Mouse (Mus musculus) A20 (cell line): Measurements from ENCODE around the gene Qrfp.

Source experiments
- DNase-seq: peaks from one replicate; pipeline ENCODE4 v3.0.0-alpha.2; 2011; ENCODE audit warnings: low read depth, low spot score

Gene Qrfp

DNA sequence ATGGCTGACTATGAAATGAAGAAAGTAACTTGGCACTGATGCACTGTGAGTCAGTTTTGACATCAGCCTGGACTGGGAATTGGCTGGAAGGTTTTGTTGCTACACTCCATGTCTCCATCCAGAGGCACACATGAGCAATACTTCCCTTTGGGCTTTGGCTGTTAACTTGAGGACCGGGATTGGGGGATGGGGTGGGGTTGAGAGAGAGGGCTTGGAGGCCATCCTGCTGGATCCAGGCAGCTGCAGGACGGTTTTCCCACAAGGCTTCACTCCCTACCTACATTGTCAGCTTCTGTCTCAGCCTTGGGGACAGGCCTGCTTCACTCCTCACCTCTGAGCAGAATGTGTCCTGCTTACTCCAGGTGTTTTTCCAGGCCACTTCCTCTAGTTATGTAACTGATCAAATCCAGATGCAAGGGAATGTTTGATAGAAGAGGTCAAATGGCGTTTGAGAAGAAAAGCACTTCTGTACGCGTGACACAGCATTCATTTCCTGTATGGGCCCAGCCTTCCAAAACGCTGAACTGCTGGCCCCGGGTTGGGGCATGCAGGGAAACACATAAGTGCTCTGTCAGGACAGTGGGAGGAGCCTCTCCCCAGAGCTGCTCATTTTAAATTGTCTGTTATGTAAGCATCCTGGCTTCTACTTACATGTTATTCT, 39.5 kb downstream of the Qrfp start:
- DNase-seq = peak; percentile 16

DNA sequence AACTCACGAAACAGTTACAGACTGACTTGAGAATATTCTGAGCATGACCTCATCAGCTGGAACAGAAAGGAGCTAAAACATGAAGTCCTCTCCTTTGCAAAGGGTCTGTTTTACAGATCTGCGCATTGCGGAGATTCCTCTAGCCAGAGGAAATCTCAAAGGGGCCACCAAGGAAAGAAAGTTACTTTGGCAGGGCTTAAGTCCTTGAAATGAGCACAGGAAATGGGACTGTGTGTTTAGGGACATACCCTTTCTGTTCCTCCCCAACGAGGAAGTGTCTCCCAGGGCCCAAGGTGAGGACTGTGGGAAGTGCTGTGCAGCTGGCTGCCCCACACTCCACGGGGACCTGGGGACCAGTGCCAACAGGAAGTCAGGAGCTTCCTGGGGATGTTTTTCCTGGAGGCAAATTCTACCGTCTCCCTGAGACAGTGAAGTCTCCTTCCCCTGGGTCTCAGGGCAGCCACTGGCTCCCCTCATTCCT, 40.7 kb downstream of the Qrfp start:
- DNase-seq = no peak

DNA sequence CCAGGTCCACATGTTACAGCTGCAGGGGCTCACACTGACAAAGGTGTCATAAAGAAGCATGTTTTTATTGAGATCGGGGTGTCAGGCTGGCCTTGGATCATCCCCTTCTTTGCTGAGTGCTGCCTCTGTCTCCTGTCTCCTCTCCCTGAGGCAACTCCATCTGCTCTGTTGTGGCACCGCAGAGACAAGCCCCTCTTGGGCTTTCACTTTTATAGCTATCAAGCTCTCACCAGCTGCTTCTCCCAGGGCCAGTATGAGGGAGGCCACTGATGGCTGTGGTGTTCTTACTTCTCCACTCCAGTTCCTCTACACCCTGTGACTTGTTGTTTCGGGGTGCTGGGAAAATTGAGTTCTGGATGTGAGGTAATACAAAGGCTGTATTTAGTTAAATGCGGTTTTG, 41.3 kb downstream of the Qrfp start:
- no peak for DNase-seq

DNA sequence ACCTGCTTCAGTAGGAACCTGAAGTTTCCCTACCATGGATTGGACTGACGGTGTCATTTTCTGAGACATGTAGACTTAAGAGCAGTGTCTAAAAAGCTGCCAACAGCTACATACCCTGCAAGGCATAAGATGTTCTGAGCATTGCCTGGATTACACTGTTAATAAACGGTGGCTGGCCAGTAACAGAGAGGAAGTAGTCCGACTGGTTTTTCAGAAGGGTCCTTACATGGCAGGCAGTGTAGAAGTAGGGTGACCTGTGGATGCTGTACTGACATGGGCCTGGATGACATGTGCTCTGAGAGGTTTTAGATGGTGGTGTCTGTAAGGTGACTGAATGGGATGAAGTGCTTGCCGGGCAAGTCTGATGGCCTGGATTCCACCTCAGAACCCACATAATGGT, 42.6 kb downstream of the Qrfp start:
- no peak for DNase-seq

DNA sequence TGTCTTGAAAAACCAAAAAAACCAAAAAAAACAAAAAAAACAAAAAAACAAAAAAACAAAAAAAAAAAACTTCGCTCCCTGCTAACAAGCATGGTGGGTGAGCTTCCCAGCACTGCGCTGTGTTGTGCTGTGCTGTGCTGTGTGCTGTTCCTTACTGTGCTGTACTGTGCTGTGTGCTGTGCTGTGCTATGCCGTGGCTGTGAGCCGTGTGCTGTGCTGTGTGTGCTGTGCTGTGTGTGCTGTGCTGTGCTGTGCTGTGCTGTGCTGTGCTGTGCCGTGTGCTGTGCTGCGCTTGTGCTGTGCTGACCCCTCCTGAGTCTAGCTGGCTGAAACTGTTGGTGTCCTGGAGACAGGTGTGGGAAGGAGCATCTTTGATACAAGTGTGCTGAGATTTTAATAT, 43.3 kb downstream of the Qrfp start:
- DNase-seq = no peak

DNA sequence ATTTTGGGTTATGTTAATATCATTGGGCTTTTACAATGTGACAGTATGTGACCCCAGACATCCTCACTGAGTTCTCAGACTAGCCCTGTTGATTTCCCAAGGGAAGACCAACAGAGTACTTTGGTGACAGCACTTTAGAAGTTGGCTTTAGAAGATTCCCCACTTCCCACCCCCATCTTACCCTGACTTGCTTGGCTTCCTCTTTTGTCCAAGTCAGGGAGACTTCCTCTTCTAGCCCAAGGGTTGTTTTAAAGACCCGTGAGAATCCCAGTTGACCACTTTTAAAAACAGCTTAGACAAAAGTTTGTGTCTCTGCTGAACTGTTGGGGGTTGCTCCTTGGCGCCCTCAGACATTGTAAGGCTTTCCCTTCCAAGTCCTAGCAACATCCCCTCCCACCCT, 47.1 kb downstream of the Qrfp start:
- no peak for DNase-seq

DNA sequence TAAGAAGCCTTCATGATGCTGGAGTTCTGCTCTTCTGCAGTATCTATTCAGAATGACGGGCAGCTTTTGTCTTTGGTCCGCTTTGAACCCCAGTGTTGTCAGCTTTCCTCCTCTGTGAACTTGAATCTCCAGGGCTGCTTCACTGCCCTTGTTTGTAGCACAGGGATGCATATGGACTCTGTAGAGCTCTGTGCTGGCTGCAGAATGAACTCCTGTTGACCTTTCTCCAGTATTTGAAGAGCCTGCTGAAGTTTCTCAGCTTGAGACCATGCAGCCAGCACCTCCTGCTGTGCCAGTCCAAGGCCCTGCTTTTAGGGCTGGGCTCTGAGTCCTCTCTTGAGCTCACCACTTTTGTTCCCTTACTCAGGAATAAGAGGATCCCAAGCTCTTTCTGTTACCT, 47.5 kb downstream of the Qrfp start:
- no peak for DNase-seq

DNA sequence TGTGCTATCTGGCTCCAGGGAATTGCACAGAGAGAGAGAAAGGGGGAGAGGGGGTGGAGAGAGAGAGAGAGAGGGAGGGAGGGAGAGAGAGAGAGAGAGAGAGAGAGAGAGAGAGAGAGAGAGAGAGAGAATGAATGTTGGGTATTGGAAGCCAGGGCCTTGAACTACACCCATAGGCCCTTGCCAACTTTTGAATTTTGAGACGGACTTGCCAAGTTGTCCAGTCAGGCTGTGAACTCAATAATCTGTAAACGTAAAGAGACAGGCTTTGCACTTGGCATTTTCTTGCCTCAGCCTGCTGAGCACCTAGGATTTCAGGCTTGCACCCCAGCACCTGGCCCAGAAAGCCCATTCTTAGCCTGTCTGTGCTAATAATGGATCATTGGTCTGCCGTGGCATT, 48.2 kb downstream of the Qrfp start:
- no peak for DNase-seq

DNA sequence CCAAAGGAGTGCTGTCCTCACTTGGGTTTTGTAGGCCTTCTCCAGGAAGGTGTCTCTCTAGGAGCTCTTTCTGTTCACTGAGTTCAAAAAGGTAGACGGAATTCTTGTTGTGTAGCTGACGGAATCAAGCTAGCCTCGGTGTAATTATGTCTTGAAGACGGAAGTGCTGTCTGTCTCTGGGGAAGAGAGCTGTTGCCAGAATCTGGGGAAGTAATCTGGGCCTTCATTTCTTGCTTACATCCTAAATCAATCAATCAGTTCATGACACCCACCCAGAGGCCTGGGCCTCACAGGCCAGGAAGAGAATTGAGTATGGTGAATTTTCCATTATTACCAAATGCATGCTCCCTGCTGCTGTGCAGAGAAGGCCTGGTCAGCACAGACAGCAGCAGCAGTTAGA, 48.8 kb downstream of the Qrfp start:
- DNase-seq = no peak

DNA sequence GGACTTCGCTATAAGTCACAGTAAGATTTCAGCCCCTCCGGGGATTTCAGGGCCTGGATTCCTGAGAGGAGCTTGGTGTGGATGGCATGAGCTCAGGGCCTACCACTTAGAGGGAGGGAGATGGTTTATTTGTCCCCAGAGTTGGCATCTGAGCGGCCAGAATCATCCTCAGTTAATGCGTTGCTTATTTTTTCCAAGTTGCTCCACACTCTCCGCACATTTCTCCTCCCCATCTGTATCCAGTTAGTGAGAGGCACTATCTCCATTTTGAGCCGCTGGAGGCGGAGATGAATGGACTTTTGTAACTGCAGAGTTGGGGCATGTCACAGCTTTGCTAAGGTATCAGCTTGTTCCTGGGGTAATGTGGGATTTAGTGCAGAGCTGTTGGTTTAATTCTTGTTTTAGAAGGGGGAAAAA, 49.3 kb downstream of the Qrfp start:
- DNase-seq = no peak

DNA sequence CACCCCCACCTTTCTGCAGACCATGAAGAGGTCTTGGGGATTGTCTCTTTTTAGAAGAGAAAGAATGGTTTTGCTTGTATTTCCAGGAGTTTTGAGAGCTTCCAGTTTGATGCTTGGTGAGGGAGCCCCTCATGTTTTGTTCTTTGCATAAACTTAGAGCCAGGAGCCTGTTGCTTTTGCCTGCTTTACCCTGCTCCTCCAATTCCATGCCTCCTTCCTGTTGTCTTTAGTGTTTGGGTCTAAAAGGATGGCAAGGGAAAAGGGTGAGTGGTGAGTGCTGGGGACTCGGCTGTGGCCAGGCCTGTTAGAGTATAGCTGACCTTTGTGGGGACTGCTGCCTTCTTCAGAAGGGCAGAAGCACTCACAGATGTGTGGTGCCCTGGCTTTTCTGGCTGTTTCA, 49.9 kb downstream of the Qrfp start:
- DNase-seq = no peak

DNA sequence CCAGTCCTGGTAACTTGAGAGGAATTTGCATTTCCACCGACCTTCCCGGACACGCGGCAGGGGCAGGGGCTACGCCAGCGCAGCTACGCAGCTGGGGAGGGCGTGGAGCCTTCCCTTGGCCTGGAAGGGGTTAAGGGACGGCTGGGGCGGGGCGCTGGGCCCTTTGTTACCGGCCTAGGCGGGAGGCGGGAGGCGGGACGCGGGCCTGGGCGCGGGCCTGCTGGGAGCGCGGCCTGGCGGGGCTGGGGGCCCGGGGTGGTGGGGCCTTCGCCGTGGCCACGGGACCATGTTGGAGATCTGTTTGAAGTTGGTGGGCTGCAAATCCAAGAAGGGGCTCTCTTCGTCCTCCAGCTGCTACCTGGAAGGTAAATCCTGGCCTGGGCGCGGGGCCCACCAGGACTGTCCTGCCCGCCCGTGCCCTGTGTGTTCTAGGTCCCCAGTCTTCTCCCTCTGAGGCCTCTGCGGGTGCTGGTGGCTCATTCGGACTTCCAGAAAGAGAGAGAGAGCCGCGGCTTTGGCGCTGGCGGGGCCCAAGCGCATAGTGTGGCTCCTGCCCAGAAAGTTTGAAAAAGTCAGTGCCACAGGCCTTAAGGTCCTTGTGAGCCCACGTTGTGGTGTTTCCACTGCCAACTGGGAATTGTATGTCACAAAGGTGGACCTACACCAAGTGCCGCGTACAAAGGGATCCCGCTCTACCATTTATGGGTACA, 50.5 kb downstream of the Qrfp start:
- no peak for DNase-seq

DNA sequence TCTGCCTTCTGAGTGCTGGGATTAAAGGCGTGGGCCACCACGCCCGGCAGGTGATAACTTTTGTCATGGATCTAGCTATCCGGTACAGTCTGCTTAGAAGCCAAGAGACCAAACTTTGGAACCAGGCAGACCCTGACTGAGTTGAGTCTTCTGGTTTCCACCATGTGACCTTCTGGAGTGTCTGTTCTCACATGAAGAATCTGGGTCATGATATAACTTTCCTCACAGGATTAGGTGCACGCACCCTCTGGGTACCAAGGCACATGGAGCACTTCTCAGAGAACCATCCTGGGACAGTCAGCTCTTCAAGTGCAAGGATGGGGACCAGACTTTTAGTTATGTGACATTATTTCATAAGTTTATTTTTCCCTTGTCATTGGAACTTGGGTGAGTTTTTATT, 51.4 kb downstream of the Qrfp start:
- DNase-seq = no peak

DNA sequence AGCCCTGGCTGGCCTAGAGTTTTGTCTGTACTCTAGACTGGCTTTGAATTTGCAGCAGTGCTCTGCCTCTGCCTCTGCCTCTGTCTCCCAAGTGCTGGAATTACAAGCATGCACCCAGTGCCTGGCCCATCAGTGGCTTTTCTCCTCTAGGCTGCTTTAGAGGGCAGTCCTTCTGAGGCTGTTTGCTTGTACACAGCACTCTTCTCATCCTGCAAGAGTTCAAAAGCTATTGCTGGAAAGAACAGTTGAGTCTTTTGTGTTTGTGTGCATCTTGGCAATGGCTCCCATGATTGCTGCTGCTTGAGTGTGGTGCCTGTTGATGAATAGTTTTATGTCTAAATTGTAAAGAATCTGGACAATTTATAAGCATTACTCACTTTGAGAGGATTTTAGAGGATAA, 52.9 kb downstream of the Qrfp start:
- DNase-seq = no peak
